Mouse (Mus musculus): Measurements from ENCODE around the gene Rnft2. TPM values are rescaled to one million over a fixed set of nuclear protein-coding genes. Genes with fewer than 3 reads are reported as not detected.

The Rnft2 gene
- polyA plus RNA-seq, 1 experiment from 2014 or later, result 11.1 TPM

GRCm38 (mm10) chr5:118273446-118273845 is 28.5 kb upstream of the Rnft2 start:
- H3K36me3 ChIP-seq (ENCODE audit: control insufficient read depth, insufficient read depth), result no peaks in the 10 kb centered on the region
- no peaks in the 10 kb centered on the region for H3K9me3 ChIP-seq (ENCODE audit: control insufficient read depth, low read length)
- peaks cover 57% of the 10 kb centered on the region for H3K4me1 ChIP-seq (replicated peaks; ENCODE audit: control insufficient read depth, insufficient read depth, low read length)
- H3K4me2 ChIP-seq (ENCODE audit: low read length), result no peak overlapping the region
- H3K27me3 ChIP-seq (replicated peaks; ENCODE audit: control insufficient read depth, insufficient read depth, low read length), result no peaks in the 10 kb centered on the region; the same call in 1 of the 2 replicates
- ATAC-seq, result no peak
- no peak overlapping the region for H3K27ac ChIP-seq (ENCODE audit: low read length)
- H3K9ac ChIP-seq (replicated peaks; ENCODE audit: low read depth, low read length), result no peak overlapping the region
- no peak overlapping the region for H3K4me3 ChIP-seq (replicated peaks; ENCODE audit: low read length)
- WGBS, result 20% methylated on average over 7 of the region's 7 CpGs

- no peak for ATAC-seq
- Histone ChIP-seq H3K9ac (replicated peaks; ENCODE audit: low read depth, low read length) (no peak overlapping the region), H3K9me3 (ENCODE audit: control insufficient read depth, low read length) (no peaks in the 10 kb centered on the region), H3K36me3 (ENCODE audit: control insufficient read depth, insufficient read depth) (no peaks in the 10 kb centered on the region), H3K27me3 (replicated peaks; ENCODE audit: control insufficient read depth, insufficient read depth, low read length) (no peaks in the 10 kb centered on the region; the same call in 1 of the 2 replicates), H3K4me3 (replicated peaks; ENCODE audit: low read length) (no peak overlapping the region), H3K4me1 (replicated peaks; ENCODE audit: control insufficient read depth, insufficient read depth, low read length) (peaks cover 54% of the 10 kb centered on the region), H3K4me2 (ENCODE audit: low read length) (no peak overlapping the region), H3K27ac (ENCODE audit: low read length) (no peak overlapping the region)
- WGBS, result 36% methylated on average over 10 of the region's 10 CpGs
These were observed 26.7 kb upstream of the Rnft2 start for GRCm38 (mm10) chr5:118271449-118272110.

- no peaks in the 10 kb centered on the region for H3K36me3 ChIP-seq (ENCODE audit: control insufficient read depth, insufficient read depth)
- no peak overlapping the region; the same call in 1 of the 2 replicates for H3K9ac ChIP-seq (replicated peaks; ENCODE audit: low read depth, low read length)
- H3K4me1 ChIP-seq (replicated peaks; ENCODE audit: control insufficient read depth, insufficient read depth, low read length), result peaks cover 34% of the 10 kb centered on the region
- H3K4me3 ChIP-seq (replicated peaks; ENCODE audit: low read length), result peak overlapping the region; percentile 12; the same call in 1 of the 2 replicates
- H3K27me3 ChIP-seq (replicated peaks; ENCODE audit: control insufficient read depth, insufficient read depth, low read length), result no peaks in the 10 kb centered on the region; the same call in 1 of the 2 replicates
- no peaks in the 10 kb centered on the region for H3K9me3 ChIP-seq (ENCODE audit: control insufficient read depth, low read length)
- ATAC-seq, result peak; percentile 90
- H3K27ac ChIP-seq (ENCODE audit: low read length), result no peak overlapping the region
- peak overlapping the region; percentile 46 for H3K4me2 ChIP-seq (ENCODE audit: low read length)
- under 1% methylated on average over 13 of the region's 13 CpGs for WGBS
These were observed 24.1 kb upstream of the Rnft2 start for GRCm38 (mm10) chr5:118268987-118269386.

- Histone ChIP-seq H3K9me3 (ENCODE audit: control insufficient read depth, low read length) (no peaks in the 10 kb centered on the region), H3K27me3 (replicated peaks; ENCODE audit: control insufficient read depth, insufficient read depth, low read length) (no peaks in the 10 kb centered on the region; the same call in 1 of the 2 replicates), H3K4me3 (replicated peaks; ENCODE audit: low read length) (no peak overlapping the region), H3K36me3 (ENCODE audit: control insufficient read depth, insufficient read depth) (peaks cover 9% of the 10 kb centered on the region; the same call in 1 of the 2 replicates), H3K4me1 (replicated peaks; ENCODE audit: control insufficient read depth, insufficient read depth, low read length) (peaks cover 10% of the 10 kb centered on the region; the same call in 1 of the 2 replicates), H3K4me2 (ENCODE audit: low read length) (no peak overlapping the region), H3K9ac (replicated peaks; ENCODE audit: low read depth, low read length) (no peak overlapping the region), H3K27ac (ENCODE audit: low read length) (no peak overlapping the region)
- no peak for ATAC-seq
- WGBS, result 43% methylated on average over 8 of the region's 8 CpGs
These were observed 21.4 kb upstream of the Rnft2 start for GRCm38 (mm10) chr5:118266309-118266708.

DNA sequence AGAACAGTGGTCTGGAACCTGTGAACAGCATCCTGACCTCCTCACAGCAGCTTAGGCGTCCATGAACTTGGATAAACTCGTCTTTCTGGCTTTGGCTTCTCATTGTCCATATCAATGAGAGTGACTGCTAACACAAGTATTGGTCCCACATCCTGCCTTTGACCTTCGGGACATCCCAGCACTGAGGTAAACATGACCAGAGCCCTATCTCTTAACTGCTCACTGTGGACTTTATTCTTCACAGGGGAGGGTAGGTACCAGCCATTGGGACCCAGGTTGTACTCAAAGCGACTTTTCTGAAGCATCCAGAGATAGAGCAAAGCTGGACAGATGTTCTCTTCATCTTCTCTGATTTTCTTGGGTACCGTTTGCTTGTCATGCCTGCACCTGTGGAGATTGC is 20.4 kb upstream of the Rnft2 start:
- Histone ChIP-seq H3K27me3 (replicated peaks; ENCODE audit: control insufficient read depth, insufficient read depth, low read length) (no peaks in the 10 kb centered on the region), H3K4me3 (replicated peaks; ENCODE audit: low read length) (no peak overlapping the region), H3K4me1 (replicated peaks; ENCODE audit: control insufficient read depth, insufficient read depth, low read length) (peaks cover 3% of the 10 kb centered on the region; the same call in 1 of the 2 replicates), H3K27ac (ENCODE audit: low read length) (no peak overlapping the region), H3K4me2 (ENCODE audit: low read length) (no peak overlapping the region), H3K9me3 (ENCODE audit: control insufficient read depth, low read length) (no peaks in the 10 kb centered on the region), H3K36me3 (ENCODE audit: control insufficient read depth, insufficient read depth) (peaks cover 16% of the 10 kb centered on the region), H3K9ac (replicated peaks; ENCODE audit: low read depth, low read length) (no peak overlapping the region)
- 84% methylated on average over 5 of the region's 5 CpGs for WGBS
- ATAC-seq, result no peak

DNA sequence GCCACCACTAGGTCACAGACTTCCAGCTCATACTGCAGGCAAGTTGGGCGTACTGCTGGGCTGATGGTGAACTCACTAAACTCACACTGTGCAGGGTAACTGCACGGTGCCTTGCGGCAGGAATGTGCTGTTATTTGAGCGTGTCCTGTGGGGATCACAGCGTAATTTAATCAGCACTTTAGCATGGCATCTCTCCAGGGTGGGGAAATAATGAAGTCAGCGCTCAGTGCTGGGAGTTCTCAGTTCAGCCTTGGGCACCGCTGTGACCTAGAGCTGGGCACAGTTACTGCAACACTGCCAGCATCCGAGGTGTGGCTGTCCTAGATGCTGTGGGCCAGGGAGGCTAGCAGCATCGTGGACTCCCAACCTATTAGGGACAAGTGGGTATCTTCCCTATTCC is 19.4 kb upstream of the Rnft2 start:
- Histone ChIP-seq H3K27ac (ENCODE audit: low read length) (no peak overlapping the region), H3K4me3 (replicated peaks; ENCODE audit: low read length) (no peak overlapping the region), H3K4me1 (replicated peaks; ENCODE audit: control insufficient read depth, insufficient read depth, low read length) (peaks cover 2% of the 10 kb centered on the region; the same call in 1 of the 2 replicates), H3K9ac (replicated peaks; ENCODE audit: low read depth, low read length) (no peak overlapping the region), H3K27me3 (replicated peaks; ENCODE audit: control insufficient read depth, insufficient read depth, low read length) (no peaks in the 10 kb centered on the region), H3K4me2 (ENCODE audit: low read length) (no peak overlapping the region), H3K36me3 (ENCODE audit: control insufficient read depth, insufficient read depth) (peaks cover 16% of the 10 kb centered on the region), H3K9me3 (ENCODE audit: control insufficient read depth, low read length) (no peaks in the 10 kb centered on the region)
- 72% methylated on average over 9 of the region's 9 CpGs for WGBS
- no peak for ATAC-seq

DNA sequence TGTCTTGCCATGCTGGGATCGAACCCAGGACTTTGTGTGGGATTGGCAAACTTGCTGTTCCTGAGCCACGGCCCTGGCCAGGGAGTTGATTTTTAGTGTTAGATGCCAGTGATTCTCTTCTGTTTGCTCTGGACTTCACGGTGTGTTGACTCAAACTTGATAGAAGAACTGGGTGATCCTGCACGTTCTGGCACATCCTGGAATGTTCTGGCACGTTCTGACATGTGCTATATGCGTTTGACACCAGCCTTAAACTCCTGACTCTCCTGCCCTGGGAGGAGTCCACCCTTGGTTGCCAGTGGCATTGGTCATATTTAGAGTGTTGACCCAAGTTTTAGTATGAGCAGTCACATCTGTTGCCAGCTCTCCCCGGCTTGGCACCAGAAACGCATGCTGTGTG is 17.5 kb upstream of the Rnft2 start:
- Histone ChIP-seq H3K4me1 (replicated peaks; ENCODE audit: control insufficient read depth, insufficient read depth, low read length) (peaks cover 2% of the 10 kb centered on the region; the same call in 1 of the 2 replicates), H3K4me3 (replicated peaks; ENCODE audit: low read length) (no peak overlapping the region), H3K4me2 (ENCODE audit: low read length) (no peak overlapping the region), H3K9ac (replicated peaks; ENCODE audit: low read depth, low read length) (no peak overlapping the region), H3K36me3 (ENCODE audit: control insufficient read depth, insufficient read depth) (peaks cover 16% of the 10 kb centered on the region), H3K27ac (ENCODE audit: low read length) (no peak overlapping the region), H3K27me3 (replicated peaks; ENCODE audit: control insufficient read depth, insufficient read depth, low read length) (no peaks in the 10 kb centered on the region), H3K9me3 (ENCODE audit: control insufficient read depth, low read length) (no peaks in the 10 kb centered on the region)
- no peak for ATAC-seq
- 91% methylated on average over 8 of the region's 8 CpGs for WGBS

DNA sequence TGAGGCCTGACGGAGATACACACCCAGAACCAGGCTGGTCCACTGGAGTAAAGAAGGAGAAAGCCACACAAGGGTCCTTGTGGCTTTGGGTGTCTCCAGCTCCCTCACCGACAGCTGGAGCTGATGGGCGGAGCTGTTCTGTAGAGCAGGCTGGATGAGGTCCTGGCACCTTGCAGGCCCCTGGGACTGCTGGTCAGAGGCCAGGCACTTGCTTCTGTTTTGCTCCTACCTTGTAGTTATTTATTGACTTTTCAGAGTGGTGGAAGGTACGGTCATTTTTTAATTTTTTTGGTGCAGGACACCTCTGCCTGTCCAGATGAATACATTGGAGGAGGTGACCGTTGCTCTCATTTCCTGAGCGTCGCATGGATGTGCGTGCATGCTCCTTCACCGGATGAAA is 16.3 kb upstream of the Rnft2 start:
- no peak for ATAC-seq
- 94% methylated on average over 9 of the region's 9 CpGs for WGBS
- H3K9me3 ChIP-seq (ENCODE audit: control insufficient read depth, low read length), result no peaks in the 10 kb centered on the region
- peaks cover 2% of the 10 kb centered on the region; the same call in 1 of the 2 replicates for H3K4me1 ChIP-seq (replicated peaks; ENCODE audit: control insufficient read depth, insufficient read depth, low read length)
- H3K4me2 ChIP-seq (ENCODE audit: low read length), result no peak overlapping the region
- H3K9ac ChIP-seq (replicated peaks; ENCODE audit: low read depth, low read length), result no peak overlapping the region
- H3K27ac ChIP-seq (ENCODE audit: low read length), result no peak overlapping the region
- H3K27me3 ChIP-seq (replicated peaks; ENCODE audit: control insufficient read depth, insufficient read depth, low read length), result no peaks in the 10 kb centered on the region
- peaks cover 24% of the 10 kb centered on the region for H3K36me3 ChIP-seq (ENCODE audit: control insufficient read depth, insufficient read depth)
- no peak overlapping the region for H3K4me3 ChIP-seq (replicated peaks; ENCODE audit: low read length)

- no peak overlapping the region for H3K4me3 ChIP-seq (replicated peaks; ENCODE audit: low read length)
- no peaks in the 10 kb centered on the region for H3K27me3 ChIP-seq (replicated peaks; ENCODE audit: control insufficient read depth, insufficient read depth, low read length)
- H3K27ac ChIP-seq (ENCODE audit: low read length), result no peak overlapping the region
- ATAC-seq, result no peak
- no peaks in the 10 kb centered on the region for H3K9me3 ChIP-seq (ENCODE audit: control insufficient read depth, low read length)
- H3K9ac ChIP-seq (replicated peaks; ENCODE audit: low read depth, low read length), result no peak overlapping the region
- WGBS, result 90% methylated on average over 11 of the region's 11 CpGs
- H3K4me1 ChIP-seq (replicated peaks; ENCODE audit: control insufficient read depth, insufficient read depth, low read length), result peaks cover 2% of the 10 kb centered on the region; the same call in 1 of the 2 replicates
- H3K36me3 ChIP-seq (ENCODE audit: control insufficient read depth, insufficient read depth), result peaks cover 24% of the 10 kb centered on the region
- H3K4me2 ChIP-seq (ENCODE audit: low read length), result no peak overlapping the region
These were observed 15.7 kb upstream of the Rnft2 start for GRCm38 (mm10) chr5:118260642-118261041.
